Mouse (Mus musculus): Measurements from ENCODE around the gene Cdh5.

The Cdh5 gene

DNA sequence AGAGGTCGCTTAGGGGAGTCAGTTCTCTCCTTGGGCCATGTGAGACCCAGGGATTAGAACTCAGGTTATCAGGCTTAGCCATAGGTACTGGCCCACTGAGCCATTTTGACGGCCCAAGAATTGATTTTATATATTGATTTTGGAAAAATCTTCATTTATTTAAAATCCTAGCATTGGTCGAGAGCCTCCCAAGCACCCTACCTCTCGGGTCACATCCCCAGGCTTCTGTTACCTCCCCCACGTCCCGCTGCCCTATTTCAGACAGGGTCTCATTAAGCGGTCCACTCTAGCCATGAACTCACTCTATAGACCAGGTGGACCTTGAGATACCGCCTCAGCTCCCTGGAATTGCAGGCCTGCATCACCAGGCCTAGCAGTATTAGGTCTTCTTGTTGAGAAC, 33.1 kb downstream of the Cdh5 start:
- in situ Hi-C loops (cut with MseI, MboI): no loop called here

GRCm38 (mm10) chr8:104136277-104136676, 34.9 kb downstream of the Cdh5 start:
- in situ Hi-C loops (cut with MseI, MboI): no loop called here

GRCm38 (mm10) chr8:104137636-104138035, 36.2 kb downstream of the Cdh5 start:
- in situ Hi-C loops (cut with MseI, MboI): no loop called here

DNA sequence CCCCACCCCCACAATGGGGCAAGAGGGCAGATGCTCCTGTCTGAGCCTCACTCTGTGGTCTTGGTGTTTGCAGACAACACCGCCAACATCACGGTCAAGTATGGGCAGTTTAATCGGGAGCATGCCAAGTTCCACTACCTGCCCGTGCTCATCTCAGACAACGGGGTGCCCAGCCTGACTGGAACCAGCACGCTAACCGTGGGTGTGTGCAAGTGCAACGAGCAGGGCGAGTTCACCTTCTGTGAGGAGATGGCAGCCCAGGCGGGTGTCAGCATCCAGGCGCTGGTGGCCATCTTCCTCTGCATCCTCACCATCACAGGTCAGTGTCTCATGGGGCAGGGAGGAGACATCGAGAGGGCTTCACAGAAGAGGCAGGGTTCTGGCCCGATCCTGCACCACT, 39.2 kb downstream of the Cdh5 start:
- in situ Hi-C loops (cut with MseI, MboI): loop anchor here in 1 of 2 experiments (5.0 kb wide), 1 partner anchor 43 kb away; no protein-coding TSS in a partner anchor

DNA sequence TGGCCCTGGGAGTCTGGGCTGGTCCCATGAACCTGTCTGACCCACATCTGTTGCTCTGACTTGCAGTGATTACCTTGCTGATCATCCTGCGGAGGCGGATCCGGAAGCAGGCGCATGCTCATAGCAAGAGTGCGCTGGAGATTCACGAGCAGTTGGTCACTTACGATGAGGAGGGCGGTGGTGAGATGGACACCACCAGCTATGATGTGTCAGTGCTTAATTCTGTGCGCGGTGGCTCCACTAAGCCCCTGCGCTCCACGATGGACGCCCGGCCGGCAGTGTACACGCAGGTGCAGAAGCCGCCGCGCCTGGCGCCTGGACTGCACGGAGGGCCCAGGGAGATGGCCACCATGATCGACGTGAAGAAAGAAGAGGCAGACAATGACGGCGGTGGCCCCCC, 41.0 kb downstream of the Cdh5 start:
- in situ Hi-C loops (cut with MseI, MboI): loop anchor here in 1 of 2 experiments (5.0 kb wide), 1 partner anchor 45 kb away; no protein-coding TSS in a partner anchor

DNA sequence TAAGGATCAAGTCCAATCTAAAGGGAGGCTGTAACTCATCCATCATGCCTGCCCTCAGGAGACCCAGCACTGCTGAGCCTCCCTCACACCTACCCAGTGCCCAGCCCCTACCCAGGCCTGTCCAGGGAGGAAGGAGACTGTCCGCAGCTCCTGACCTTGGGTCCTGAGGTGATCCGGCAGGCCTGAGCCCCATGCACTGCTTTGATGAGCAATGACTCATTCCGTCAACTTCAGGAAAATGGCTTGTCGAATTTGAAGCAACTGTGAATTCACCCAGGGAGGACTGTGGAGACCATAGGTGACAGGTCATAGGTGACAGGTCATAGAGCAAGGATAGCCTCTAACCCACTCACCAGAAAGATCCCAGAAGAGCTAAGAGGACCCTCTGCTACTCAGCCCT, 42.0 kb downstream of the Cdh5 start:
- in situ Hi-C loops (cut with MseI, MboI): loop anchor here in 1 of 2 experiments (5.0 kb wide), 1 partner anchor 46 kb away; no protein-coding TSS in a partner anchor

GRCm38 (mm10) chr8:104144434-104145216, 43.2 kb downstream of the Cdh5 start:
- in situ Hi-C loops (cut with MseI, MboI): loop anchor here (5.0 kb wide), 2 partner anchors 47 to 73 kb away; no protein-coding TSS in a partner anchor

DNA sequence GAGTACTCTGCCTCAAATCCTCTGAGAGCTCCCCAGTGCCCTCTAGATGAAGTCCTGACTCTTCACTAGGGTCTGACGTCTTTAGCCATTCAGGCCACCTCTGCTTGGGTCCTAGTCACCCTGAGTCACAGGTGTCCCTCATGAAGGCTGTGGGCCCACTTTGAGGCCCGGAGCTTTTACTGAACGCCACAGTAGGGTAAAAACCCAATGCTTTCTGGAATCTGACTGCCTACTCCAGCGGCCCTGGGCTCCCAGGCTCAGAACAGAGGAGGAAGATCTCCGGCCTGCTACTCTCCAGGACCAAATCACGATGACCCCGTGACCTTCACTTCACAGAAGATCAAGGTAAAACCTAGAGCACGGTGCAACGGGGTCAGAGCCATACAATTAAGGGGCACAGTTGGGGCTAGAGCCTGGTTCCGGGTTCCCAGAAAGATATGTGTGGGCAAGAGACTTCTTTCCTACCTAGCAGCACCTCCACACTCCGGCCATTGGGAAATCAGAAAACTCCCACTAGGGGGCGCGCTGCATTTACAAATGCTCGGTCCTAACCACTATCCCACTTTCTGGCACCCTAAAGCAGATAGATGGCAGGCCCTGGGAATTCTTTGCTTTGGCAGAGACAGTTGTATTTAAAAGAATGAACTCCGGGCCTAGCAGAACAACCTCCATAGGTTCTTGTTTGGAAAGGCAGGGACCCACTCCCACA, 44.7 kb downstream of the Cdh5 start:
- in situ Hi-C loops (cut with MseI, MboI): loop anchor here (5.0 kb wide), 2 partner anchors 49 to 71 kb away; no protein-coding TSS in a partner anchor

- in situ Hi-C loops (cut with MseI, MboI): loop anchor here (5.0 kb wide), 2 partner anchors 50 to 70 kb away; no protein-coding TSS in a partner anchor
Measured at GRCm38 (mm10) chr8:104146717-104147494, 45.5 kb downstream of the Cdh5 start.

DNA sequence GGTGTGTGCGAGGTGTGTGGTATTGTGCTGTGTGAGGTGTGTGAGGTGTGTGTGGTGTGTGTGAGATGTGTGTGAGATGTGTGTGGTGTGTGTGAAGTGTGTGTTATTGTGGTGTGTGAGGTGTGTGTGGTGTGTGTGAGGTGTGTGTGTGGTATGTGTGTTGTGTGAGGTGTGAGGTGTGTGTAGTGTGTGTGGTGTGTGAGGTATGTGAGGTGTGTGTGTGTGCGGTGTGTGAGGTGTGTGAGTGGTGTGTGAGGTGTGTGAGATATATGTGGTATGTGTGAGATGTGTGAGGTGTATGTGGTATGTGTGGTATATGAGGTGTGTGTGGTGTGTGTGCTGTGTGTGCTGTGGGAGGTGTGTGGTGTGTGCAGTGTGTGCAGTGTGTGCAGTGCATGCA, 46.5 kb downstream of the Cdh5 start:
- in situ Hi-C loops (cut with MseI, MboI): loop anchor here (5.0 kb wide), 2 partner anchors 51 to 69 kb away; no protein-coding TSS in a partner anchor

DNA sequence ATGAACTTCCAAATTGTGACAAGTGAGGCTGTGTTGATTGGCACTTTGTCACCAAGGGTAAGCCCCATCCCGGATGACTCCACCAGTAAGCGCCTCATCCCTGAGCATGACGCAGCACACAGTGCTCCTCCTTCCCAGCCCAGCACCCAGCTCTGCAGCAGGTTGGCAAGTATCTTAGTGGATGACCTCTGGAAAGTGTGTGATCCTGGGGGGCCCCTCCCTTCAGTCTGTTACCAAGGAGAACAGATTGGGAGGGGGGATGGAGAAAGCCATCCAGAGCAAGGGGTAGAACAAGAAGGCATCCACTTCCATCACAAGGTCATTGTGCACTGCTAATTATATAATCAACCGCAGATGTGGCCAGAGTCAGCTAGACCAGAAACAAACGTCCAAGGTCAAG, 59.3 kb downstream of the Cdh5 start:
- in situ Hi-C loops (cut with MseI, MboI): no loop called here

- in situ Hi-C loops (cut with MseI, MboI): no loop called here
Measured at GRCm38 (mm10) chr8:104169461-104169860, 68.0 kb downstream of the Cdh5 start.

GRCm38 (mm10) chr8:104170118-104171049, 69.0 kb downstream of the Cdh5 start, which contains the start of gene Bean1:
Gene Bean1 (plus strand): TSS chr8:104170442.
- in situ Hi-C loops (cut with MseI, MboI): no loop called here

DNA sequence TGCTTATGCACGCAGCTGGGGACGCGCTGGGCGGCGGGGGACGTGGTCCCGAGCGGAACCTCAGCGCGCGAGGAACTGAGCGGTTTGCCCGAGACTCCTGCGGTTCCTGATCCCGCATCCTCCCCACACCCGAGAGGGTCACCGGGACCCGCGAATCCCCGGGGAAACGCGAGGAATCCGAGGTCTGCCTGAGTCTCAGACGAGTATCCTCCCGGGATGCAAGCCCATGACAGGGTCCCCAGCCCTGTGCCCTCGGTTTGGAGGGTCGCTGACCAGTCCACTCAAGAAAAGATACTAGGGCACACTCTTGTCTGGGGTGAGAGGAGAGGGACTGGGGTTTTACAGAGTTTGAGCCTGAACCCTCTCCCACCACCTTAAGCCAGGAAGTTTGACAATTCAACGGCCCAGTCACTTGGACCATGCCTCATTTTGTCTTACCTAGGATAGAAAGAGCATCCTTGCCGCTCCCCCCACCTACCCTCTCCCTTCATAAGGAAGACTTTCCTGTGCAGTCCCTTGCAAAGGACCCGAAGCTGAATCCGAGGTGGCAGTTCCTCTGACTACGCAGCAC, 69.7 kb downstream of the Cdh5 start:
- in situ Hi-C loops (cut with MseI, MboI): no loop called here

GRCm38 (mm10) chr8:104172420-104172819, 71.0 kb downstream of the Cdh5 start:
- in situ Hi-C loops (cut with MseI, MboI): no loop called here

- in situ Hi-C loops (cut with MseI, MboI): no loop called here
Measured at GRCm38 (mm10) chr8:104175848-104176527, 74.6 kb downstream of the Cdh5 start.

DNA sequence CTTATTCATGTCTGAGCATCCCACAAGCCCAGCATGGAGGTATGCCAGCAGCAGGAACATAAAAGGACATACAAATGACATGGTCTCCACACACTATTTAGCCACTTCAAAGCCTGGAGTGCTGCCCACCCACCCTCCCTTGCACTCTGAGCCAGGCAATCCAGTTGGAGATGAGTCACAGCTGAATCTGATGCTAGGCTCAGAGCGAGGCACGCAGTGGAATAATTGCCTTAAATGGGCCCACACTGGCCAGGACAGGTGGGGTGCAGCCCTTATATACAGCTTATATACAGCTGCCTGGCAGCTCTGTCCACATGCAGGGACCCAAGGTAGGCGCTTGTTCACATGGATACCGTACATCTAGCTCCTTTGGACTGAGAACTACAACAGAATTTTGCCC, 75.6 kb downstream of the Cdh5 start:
- in situ Hi-C loops (cut with MseI, MboI): no loop called here

GRCm38 (mm10) chr8:104184905-104185304, 83.5 kb downstream of the Cdh5 start:
- in situ Hi-C loops (cut with MseI, MboI): no loop called here

DNA sequence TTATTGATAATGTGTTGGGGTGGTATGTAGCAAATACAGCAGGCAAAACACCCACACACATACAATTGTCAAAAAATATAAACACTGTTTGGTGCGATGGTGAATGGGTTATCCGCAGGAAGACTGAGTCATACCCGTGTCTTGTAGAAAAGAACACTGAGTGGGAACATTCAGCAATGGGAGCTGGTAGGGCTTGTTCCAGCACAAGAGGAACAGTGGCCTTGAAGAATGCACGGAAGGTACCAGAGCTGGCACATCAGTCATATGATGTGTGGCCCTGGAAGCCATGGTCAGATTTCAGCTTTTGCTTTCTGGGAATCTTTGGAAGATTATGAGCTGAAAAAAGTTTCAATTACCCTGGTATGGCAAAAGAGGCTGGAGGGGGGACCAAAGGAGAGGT, 85.4 kb downstream of the Cdh5 start:
- in situ Hi-C loops (cut with MseI, MboI): no loop called here

DNA sequence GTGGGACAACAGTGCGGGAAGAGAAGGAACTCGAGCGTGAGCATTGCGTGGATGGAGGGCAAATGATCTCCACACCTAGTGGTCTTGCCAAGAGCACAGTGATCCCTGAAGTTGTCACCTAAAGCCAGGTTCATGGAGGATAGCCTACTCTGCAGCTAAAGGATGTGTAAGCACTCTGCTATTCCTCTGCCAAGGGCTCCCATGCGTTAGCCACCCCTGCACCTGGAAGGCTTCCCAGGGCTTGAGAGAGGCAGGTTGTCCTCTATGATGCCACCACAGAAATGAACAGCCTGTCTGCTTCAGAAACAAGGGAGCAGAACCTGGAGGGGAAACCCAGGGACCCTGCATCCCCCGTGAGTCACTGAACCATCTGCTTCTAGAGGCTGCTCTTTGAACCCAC, 86.2 kb downstream of the Cdh5 start:
- in situ Hi-C loops (cut with MseI, MboI): no loop called here
